Mouse (Mus musculus) frontal cortex, adult 2 months (tissue): ENCODE results near the gene Panx1. TPM values are rescaled to one million over a fixed set of nuclear protein-coding genes. Genes with fewer than 3 reads are reported as not detected.

Experiments
- DNase-seq, 2 experiments: peaks; one replicate each; pipeline ENCODE4 v3.0.0; 2022; ENCODE audit warnings: low spot score in 1 of 2; ENCODE audit errors: extremely low spot score in 1 of 2
- polyA plus RNA-seq: library from polyadenylated mRNA; depleted of rRNA; stranded (reverse); fragments of >200 nt; gene quantifications from 2 replicates; pipeline ENCODE4 v1.2.3, GENCODE M21; 2012; rRNA removed

The Panx1 gene
- polyA plus RNA-seq, 1 experiment, result 38.8 TPM

GRCm38 (mm10) chr9:14974251-14975232 is 70.7 kb downstream of the Panx1 start:
- DNase-seq, result no peak

- no peak for DNase-seq
Observed at GRCm38 (mm10) chr9:14973762-14974161, 71.5 kb downstream of the Panx1 start.

GRCm38 (mm10) chr9:14970805-14971525 is 74.3 kb downstream of the Panx1 start:
- no peak for DNase-seq

- no peak for DNase-seq
Observed at GRCm38 (mm10) chr9:14970211-14970610, 75.1 kb downstream of the Panx1 start.

DNA sequence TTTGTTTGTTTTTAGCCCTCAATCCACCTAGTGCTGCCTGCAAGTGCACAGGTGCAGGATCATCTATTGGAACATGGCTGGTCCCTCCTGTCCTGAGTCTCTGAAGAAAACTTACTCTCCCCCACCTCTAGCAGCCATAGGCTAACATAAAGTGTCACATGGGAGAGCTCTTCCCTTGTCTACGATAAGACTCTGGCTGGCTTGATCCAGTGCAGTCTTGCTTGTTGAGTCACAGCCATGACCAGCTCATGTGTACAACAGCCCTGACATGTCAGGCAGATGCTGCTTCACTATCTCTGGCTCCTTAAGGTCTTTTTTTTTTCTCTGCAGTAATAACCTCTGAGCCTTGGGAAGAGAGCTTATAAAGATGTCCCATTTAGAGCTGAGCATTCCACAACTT is 77.7 kb downstream of the Panx1 start:
- DNase-seq, result no peak

- no peak for DNase-seq
Observed at GRCm38 (mm10) chr9:14966787-14967186, 78.5 kb downstream of the Panx1 start.

GRCm38 (mm10) chr9:14965368-14965767 is 79.9 kb downstream of the Panx1 start:
- DNase-seq, result no peak

GRCm38 (mm10) chr9:14962769-14963168 is 82.5 kb downstream of the Panx1 start:
- no peak for DNase-seq

DNA sequence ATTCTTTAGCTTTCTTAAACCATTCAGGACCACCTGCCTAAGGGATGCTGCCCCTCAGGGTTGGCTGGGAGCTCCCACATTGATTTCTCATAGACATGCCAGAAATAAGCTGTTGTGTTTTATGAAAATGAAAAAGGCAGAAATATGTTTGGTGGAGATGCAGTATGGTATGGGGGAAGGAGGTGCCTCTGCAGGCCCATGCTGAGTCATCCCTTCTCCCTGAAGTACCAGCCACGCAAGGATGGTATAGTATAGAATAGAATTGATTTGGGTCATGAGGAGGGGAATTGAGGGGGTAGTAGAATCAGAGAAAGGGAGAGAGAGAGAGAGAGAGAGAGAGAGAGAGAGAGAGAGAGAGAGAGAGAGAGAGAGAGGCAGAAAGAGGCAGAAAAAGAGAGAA is 90.6 kb downstream of the Panx1 start:
- DNase-seq, result no peak

Other genes with a start within 250 kb of the Panx1 start
- gene Gpr83, start 185.3 kb downstream of the Panx1 start, polyA plus RNA-seq, result 14.6 and 17.6 TPM in 2 replicates
- not detected in 2 replicates for gene Izumo1r, start 141.5 kb downstream of the Panx1 start, polyA plus RNA-seq
- gene Hephl1, start 66.6 kb upstream of the Panx1 start, polyA plus RNA-seq, result 1.2 and 1.3 TPM in 2 replicates
- gene Vstm5, start 193.6 kb upstream of the Panx1 start, polyA plus RNA-seq, result 15.4 and 18.4 TPM in 2 replicates
- gene Med17, start 234.5 kb upstream of the Panx1 start, polyA plus RNA-seq, result 44.0 and 48.7 TPM in 2 replicates